In genomic region chr7:28418096-28418670, GRCm38 (mm10) we compare ENCODE assay signal across 7 mouse cellular contexts. TPM values are rescaled to one million over a fixed set of nuclear protein-coding genes. Genes with fewer than 3 reads are reported as not detected.
DNase-seq lines count a peak whose midpoint lies in the region; ATAC-seq and TF ChIP-seq lines count a peak whose summit lies in the region.

No protein-coding gene starts in this region.

- no peak for DNase-seq in neural tube, embryonic 10.5 days (ENCODE audit: extremely low spot score, low spot score)
- DNase-seq in fibroblast of lung, adult 2 months (ENCODE audit: low read depth), result peak; percentile 65
- DNase-seq in thymus, adult 2 months, result no peak

- no peaks in the 10 kb centered on the region for H3K9me3 ChIP-seq in neural tube, embryonic 13.5 days
- no peaks in the 10 kb centered on the region for H3K9me3 ChIP-seq in kidney, embryonic 16.5 days (ENCODE audit: low read length)

- 72% methylated on average over 8 of the region's 8 CpGs for WGBS in neural tube, embryonic 13.5 days
- 73% methylated on average over 8 of the region's 8 CpGs for WGBS in kidney, embryonic 16.5 days
- 93% methylated on average over 8 of the region's 8 CpGs for WGBS in thymus, adult 2 months

- no peak overlapping the region for H3K9ac ChIP-seq in neural tube, embryonic 13.5 days
- H3K9ac ChIP-seq in kidney, embryonic 16.5 days (replicated peaks; ENCODE audit: low read length), result no peak overlapping the region

- no peak for TF ChIP-seq POLR2A in testis, adult 2 months (IDR thresholded peaks at IDR 0.05; ENCODE audit: control insufficient read depth, low read depth, low read length)
- no peak for TF ChIP-seq POLR2A in thymus, adult 2 months (IDR thresholded peaks at IDR 0.05; ENCODE audit: control insufficient read depth, extremely low read depth, insufficient read depth, low read length, poor library complexity)

- H3K4me1 ChIP-seq in neural tube, embryonic 13.5 days (replicated peaks), result no peaks in the 10 kb centered on the region; the same call in 1 of the 2 replicates
- no peaks in the 10 kb centered on the region for H3K4me1 ChIP-seq in kidney, embryonic 16.5 days (ENCODE audit: insufficient read depth, low read length)
- H3K4me1 ChIP-seq in testis, adult 2 months (ENCODE audit: control insufficient read depth, insufficient read depth, low read length), result no peaks in the 10 kb centered on the region
- H3K4me1 ChIP-seq in thymus, adult 2 months (replicated peaks; ENCODE audit: control insufficient read depth, insufficient read depth, low read length), result no peaks in the 10 kb centered on the region

- peaks cover 95% of the 10 kb centered on the region for H3K36me3 ChIP-seq in neural tube, embryonic 13.5 days
- H3K36me3 ChIP-seq in kidney, embryonic 16.5 days (ENCODE audit: insufficient read depth, low read length), result peaks cover 64% of the 10 kb centered on the region
- H3K36me3 ChIP-seq in testis, adult 2 months (ENCODE audit: control insufficient read depth, insufficient read depth, low read length), result peaks cover 7% of the 10 kb centered on the region
- H3K36me3 ChIP-seq in thymus, adult 2 months (ENCODE audit: control insufficient read depth, insufficient read depth, low read length), result peaks cover 31% of the 10 kb centered on the region

- H3K4me2 ChIP-seq in neural tube, embryonic 13.5 days, result no peak overlapping the region
- no peak overlapping the region for H3K4me2 ChIP-seq in kidney, embryonic 16.5 days (replicated peaks; ENCODE audit: low read depth, low read length)

- no peak overlapping the region for H3K4me3 ChIP-seq in neural tube, embryonic 13.5 days
- H3K4me3 ChIP-seq in kidney, embryonic 16.5 days (ENCODE audit: low read length), result no peak overlapping the region
- H3K4me3 ChIP-seq in testis, adult 2 months (ENCODE audit: control insufficient read depth, low read depth, low read length), result no peak overlapping the region
- no peak overlapping the region for H3K4me3 ChIP-seq in thymus, adult 2 months (ENCODE audit: control insufficient read depth, insufficient read depth, low read length)

- no peak overlapping the region; the same call in 1 of the 2 replicates for H3K27ac ChIP-seq in neural tube, embryonic 13.5 days (replicated peaks)
- no peak overlapping the region for H3K27ac ChIP-seq in kidney, embryonic 16.5 days (ENCODE audit: low read length)
- peak overlapping the region; percentile 71 for H3K27ac ChIP-seq in testis, adult 2 months (ENCODE audit: control insufficient read depth, insufficient read depth, low read depth, low read length)
- H3K27ac ChIP-seq in thymus, adult 2 months (ENCODE audit: control insufficient read depth, insufficient read depth, low read length), result no peak overlapping the region

- H3K27me3 ChIP-seq in neural tube, embryonic 13.5 days, result no peaks in the 10 kb centered on the region
- no peaks in the 10 kb centered on the region for H3K27me3 ChIP-seq in kidney, embryonic 16.5 days (ENCODE audit: insufficient read depth, low read length)
- no peaks in the 10 kb centered on the region for H3K27me3 ChIP-seq in testis, adult 2 months (ENCODE audit: control insufficient read depth, insufficient read depth, low read length)
- no peaks in the 10 kb centered on the region for H3K27me3 ChIP-seq in thymus, adult 2 months (ENCODE audit: control insufficient read depth, insufficient read depth, low read length)

- peak; percentile 40; the same call in 1 of the 2 replicates for ATAC-seq in neural tube, embryonic 13.5 days (ENCODE audit: low read depth)
- 0 out of 2 replicates have a peak, but pooled peaks have one; percentile 31 for ATAC-seq in kidney, embryonic 16.5 days (ENCODE audit: low FRiP score, low TSS enrichment)
- no peak for ATAC-seq in cerebellum, adult (ENCODE audit: insufficient number of reproducible peaks, low FRiP score, low TSS enrichment)

- TF ChIP-seq CTCF in testis, adult 2 months (IDR thresholded peaks at IDR 0.05; ENCODE audit: control insufficient read depth, insufficient read depth, insufficient replicate concordance, low read depth, low read length), result no peak
- no peak for TF ChIP-seq CTCF in thymus, adult 2 months (IDR thresholded peaks at IDR 0.05; ENCODE audit: borderline replicate concordance, control insufficient read depth, extremely low read depth, insufficient read depth, low read length, poor library complexity)

RNA-seq across cellular contexts. Expression of gene Gmfg, which starts 19.1 kb away (rescaled TPM):
- polyA plus RNA-seq in neural tube, embryonic 13.5 days (2015; fragmentation: Nextera tagmentation; extraction: Ambion mirVana), result 5.3 and 6.0 TPM in 2 replicates
- polyA plus RNA-seq in kidney, embryonic 16.5 days (2015; fragmentation: Nextera tagmentation; extraction: Ambion mirVana), result 13.6 and 15.5 TPM in 2 replicates
- polyA plus RNA-seq in testis, adult 2 months (2012; rRNA removed), result 7.8 and 8.8 TPM in 2 replicates
- 180 and 194 TPM in 2 replicates for polyA plus RNA-seq in thymus, adult 2 months (2012; rRNA removed)

RNA-seq across cellular contexts. Expression of gene Paf1, which starts 25.4 kb away (rescaled TPM):
- polyA plus RNA-seq in neural tube, embryonic 13.5 days (2015; fragmentation: Nextera tagmentation; extraction: Ambion mirVana), result 99.8 and 103 TPM in 2 replicates
- 97.4 and 108 TPM in 2 replicates for polyA plus RNA-seq in kidney, embryonic 16.5 days (2015; fragmentation: Nextera tagmentation; extraction: Ambion mirVana)
- 84.1 and 97.0 TPM in 2 replicates for polyA plus RNA-seq in testis, adult 2 months (2012; rRNA removed)
- polyA plus RNA-seq in thymus, adult 2 months (2012; rRNA removed), result 146 and 182 TPM in 2 replicates

RNA-seq across cellular contexts. Expression of gene Med29, which starts 25.7 kb away (rescaled TPM):
- 35.7 and 45.4 TPM in 2 replicates for polyA plus RNA-seq in neural tube, embryonic 13.5 days (2015; fragmentation: Nextera tagmentation; extraction: Ambion mirVana)
- 52.9 and 55.9 TPM in 2 replicates for polyA plus RNA-seq in kidney, embryonic 16.5 days (2015; fragmentation: Nextera tagmentation; extraction: Ambion mirVana)
- 129 and 135 TPM in 2 replicates for polyA plus RNA-seq in testis, adult 2 months (2012; rRNA removed)
- polyA plus RNA-seq in thymus, adult 2 months (2012; rRNA removed), result 56.0 and 65.3 TPM in 2 replicates

RNA-seq across cellular contexts. Expression of gene Lrfn1, which starts 33.6 kb away (rescaled TPM):
- 14.1 and 15.2 TPM in 2 replicates for polyA plus RNA-seq in neural tube, embryonic 13.5 days (2015; fragmentation: Nextera tagmentation; extraction: Ambion mirVana)
- polyA plus RNA-seq in kidney, embryonic 16.5 days (2015; fragmentation: Nextera tagmentation; extraction: Ambion mirVana), result 2.2 and 2.8 TPM in 2 replicates
- 1.1 TPM in 2 replicates for polyA plus RNA-seq in testis, adult 2 months (2012; rRNA removed)
- 7.6 and 9.1 TPM in 2 replicates for polyA plus RNA-seq in thymus, adult 2 months (2012; rRNA removed)

RNA-seq across cellular contexts. Expression of gene Zfp36, which starts 38.1 kb away (rescaled TPM):
- 4.9 and 6.5 TPM in 2 replicates for polyA plus RNA-seq in neural tube, embryonic 13.5 days (2015; fragmentation: Nextera tagmentation; extraction: Ambion mirVana)
- polyA plus RNA-seq in kidney, embryonic 16.5 days (2015; fragmentation: Nextera tagmentation; extraction: Ambion mirVana), result 16.1 and 18.4 TPM in 2 replicates
- 3.8 and 4.9 TPM in 2 replicates for polyA plus RNA-seq in testis, adult 2 months (2012; rRNA removed)
- polyA plus RNA-seq in thymus, adult 2 months (2012; rRNA removed), result 152 and 159 TPM in 2 replicates

Comparison
In these comparisons a context has a peak if more than half of its experiments do, and no peak if none do; other contexts are left out.
1. RNA of gene Gmfg, which starts 19.1 kb away (polyA plus RNA-seq): 180 to 194 TPM in thymus, adult 2 months; 13.6 to 15.5 TPM in kidney, embryonic 16.5 days, 7.8 to 8.8 TPM in testis, adult 2 months and 5.3 to 6.0 TPM in neural tube, embryonic 13.5 days; every median in the first group is over 10 times any median in the second.